Mouse (Mus musculus): ENCODE data around the gene Gpr137b.

DNA sequence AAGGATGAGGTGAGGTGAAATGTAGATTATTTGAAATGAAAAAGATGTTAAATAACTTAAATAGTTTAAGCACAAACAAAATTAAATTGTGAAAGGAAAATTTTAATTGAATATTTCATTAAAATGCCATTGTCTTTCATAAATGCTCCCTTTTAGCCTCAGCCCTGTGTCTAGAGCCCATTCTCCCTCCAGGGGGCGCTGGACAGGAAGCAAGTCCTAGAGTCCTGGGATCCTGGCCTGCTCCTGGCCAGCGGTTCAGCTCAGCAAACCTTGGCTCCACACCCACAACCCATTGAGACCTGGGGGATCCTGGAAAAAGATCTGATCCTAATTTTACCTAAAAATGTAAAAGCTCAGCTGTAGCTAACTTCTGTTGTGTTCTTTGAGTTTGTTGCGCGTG is 44.5 kb downstream of the Gpr137b start:
- TF ChIP-seq POLR2A (IDR thresholded peaks at IDR 0.05; ENCODE audit: insufficient read length, low read depth) (no peak), SRF (IDR thresholded peaks at IDR 0.05; ENCODE audit: control insufficient read depth, insufficient read length, low read depth) (no peak), TCF12 (IDR thresholded peaks at IDR 0.05; ENCODE audit: insufficient read depth, poor library complexity, severe bottlenecking) (no peak), MAX (IDR thresholded peaks at IDR 0.05; ENCODE audit: low read depth) (no peak), E2F4 (IDR thresholded peaks at IDR 0.05; ENCODE audit: insufficient read depth) (no peak), USF1 (IDR thresholded peaks at IDR 0.05; ENCODE audit: low read depth) (no peak), MYOD1 (IDR thresholded peaks at IDR 0.05; ENCODE audit: control insufficient read depth in 1 of 3, insufficient read length in 2 of 3, low read depth in 2 of 3) (no peak)
